Mouse (Mus musculus) lung, postnatal 36 days (tissue): ENCODE measurements around the gene Rnf213.

Experiments used
- DNase-seq: peaks from one replicate; pipeline ENCODE4 v3.0.0; 2022; ENCODE audit warnings: mixed read lengths

Rnf213 gene

GRCm38 (mm10) chr11:119516677-119517361 lies 123.9 kb downstream of the Rnf213 start:
- no peak for DNase-seq

- no peak for DNase-seq
These were observed 126.5 kb downstream of the Rnf213 start for GRCm38 (mm10) chr11:119519387-119519786.

GRCm38 (mm10) chr11:119520005-119520712 lies 127.3 kb downstream of the Rnf213 start:
- peak; percentile 50 for DNase-seq

GRCm38 (mm10) chr11:119520713-119521063 lies 127.8 kb downstream of the Rnf213 start:
- no peak for DNase-seq

- peak; percentile 83 for DNase-seq
These were observed 129.2 kb downstream of the Rnf213 start for GRCm38 (mm10) chr11:119521920-119522710.

GRCm38 (mm10) chr11:119522779-119523178 lies 129.9 kb downstream of the Rnf213 start:
- DNase-seq = peak; percentile 84

GRCm38 (mm10) chr11:119523392-119523791 lies 130.5 kb downstream of the Rnf213 start:
- no peak for DNase-seq

- peak; percentile 93 for DNase-seq
These were observed 131.6 kb downstream of the Rnf213 start for GRCm38 (mm10) chr11:119524545-119524949.

GRCm38 (mm10) chr11:119526068-119526966 lies 133.4 kb downstream of the Rnf213 start:
- no peak for DNase-seq

- DNase-seq = no peak
These were observed 136.0 kb downstream of the Rnf213 start for GRCm38 (mm10) chr11:119528930-119529329.

- DNase-seq = no peak
These were observed 139.6 kb downstream of the Rnf213 start for GRCm38 (mm10) chr11:119532460-119532859.

- DNase-seq = no peak
These were observed 140.8 kb downstream of the Rnf213 start for GRCm38 (mm10) chr11:119533745-119534144.
